Mouse (Mus musculus) embryonic facial prominence, embryonic 14.5 days (tissue): ENCODE measurements around the gene Nfia. TPM values are rescaled to one million over a fixed set of nuclear protein-coding genes. Genes with fewer than 3 reads are reported as not detected.

Source experiments
- ATAC-seq: fragments of 200-750 bp; cut with Nextera tagmentation; 2 replicates; pipeline ENCODE4 v1.8.0; 2017; ENCODE audit warnings: low read depth, moderate number of reproducible peaks, moderate TSS enrichment
- DNase-seq: peaks from one replicate; pipeline ENCODE4 v3.0.0-alpha.2; 2015; ENCODE audit warnings: low spot score
- H3K27ac ChIP-seq: fragments of 300-500 bp; sonication (generic); replicated peaks from 2 replicates; pipeline ENCODE4 v1.5.1; 2014; ENCODE audit warnings: low read depth, mild to moderate bottlenecking, low read length, moderate library complexity
- H3K27me3 ChIP-seq: fragments of 300-500 bp; sonication (generic); replicated peaks from 2 replicates; pipeline ENCODE4 v1.6.1; 2014; ENCODE audit warnings: low read length; ENCODE audit not compliant: control insufficient read depth, insufficient read depth
- H3K36me3 ChIP-seq: fragments of 300-500 bp; sonication (generic); 2 replicates; pipeline ENCODE4 v1.6.1; 2014; ENCODE audit warnings: low read length, mixed read lengths; ENCODE audit not compliant: control insufficient read depth, insufficient read depth
- H3K4me1 ChIP-seq: fragments of 300-500 bp; sonication (generic); 2 replicates; pipeline ENCODE4 v1.6.1; 2014; ENCODE audit warnings: antibody characterized with exemption, low read length; ENCODE audit not compliant: control insufficient read depth, insufficient read depth
- H3K4me2 ChIP-seq: fragments of 300-500 bp; sonication (generic); 2 replicates; pipeline ENCODE4 v1.6.1; 2014; ENCODE audit warnings: low read depth, mild to moderate bottlenecking, low read length, moderate library complexity, mixed read lengths
- H3K4me3 ChIP-seq: fragments of 300-500 bp; sonication (generic); 2 replicates; pipeline ENCODE4 v1.5.1; 2014; ENCODE audit warnings: low read depth, mild to moderate bottlenecking, low read length
- H3K9ac ChIP-seq: fragments of 300-500 bp; sonication (generic); 2 replicates; pipeline ENCODE4 v1.6.1; 2014; ENCODE audit warnings: low read depth, mild to moderate bottlenecking, low read length, moderate library complexity, mixed read lengths
- H3K9me3 ChIP-seq: fragments of 300-500 bp; sonication (generic); 2 replicates; pipeline ENCODE4 v1.6.1; 2016; ENCODE audit warnings: low read length; ENCODE audit not compliant: control insufficient read depth
- WGBS: fragments of 180-500 bp; shearing (Covaris S2); extraction: QIAGEN DNeasy Blood & Tissue Kit; methylation state at CpG from one replicate; pipeline ENCODE4 v1.1.7; 2014; 5-methylcytosine and 5-hydroxymethylcytosine counted together
- polyA plus RNA-seq: library from polyadenylated mRNA; unstranded; fragments of >200 nt; fragmentation: Nextera tagmentation; extraction: Ambion mirVana; gene quantifications from 2 replicates; pipeline ENCODE4 v1.2.1, GENCODE M21; 2014

The Nfia gene
- polyA plus RNA-seq, 1 experiment from 2014 or later: 61.7 TPM

DNA sequence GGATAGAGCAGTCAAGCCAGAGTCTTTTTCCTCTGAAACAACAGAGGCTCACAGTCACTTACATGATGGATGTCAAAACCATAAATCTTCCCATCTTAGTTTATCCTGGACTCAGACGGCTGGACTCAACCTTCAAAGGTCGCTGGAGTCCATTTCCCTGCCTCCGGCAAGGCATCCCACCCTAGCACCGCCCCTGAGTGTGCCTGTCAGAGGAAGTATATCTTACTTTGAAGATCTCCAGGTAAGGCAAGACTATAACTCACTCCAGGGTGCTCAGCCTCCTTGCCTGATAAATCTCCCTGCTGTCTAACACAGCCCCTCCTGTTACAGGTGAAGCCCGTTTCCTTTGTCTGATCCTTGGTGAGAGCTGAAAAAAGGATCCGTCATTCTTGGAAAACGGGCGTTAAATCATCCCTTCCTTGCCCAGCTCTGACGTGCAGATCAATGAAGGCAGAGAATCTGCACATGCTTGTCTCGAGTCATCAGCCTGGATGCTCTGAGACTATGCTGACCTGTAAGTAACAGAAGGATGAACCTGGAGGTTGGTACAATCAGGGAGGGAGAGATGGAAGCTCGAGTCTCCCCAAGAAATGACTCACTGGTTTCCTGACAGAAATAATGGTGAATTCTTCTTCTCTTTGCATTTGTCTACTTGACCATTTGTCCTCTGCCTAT lies 353.6 kb downstream of the Nfia start:
- WGBS: 68% methylated on average over 11 of the region's 11 CpGs
- no peak for ATAC-seq
- no peaks in the 10 kb centered on the region for H3K36me3 ChIP-seq
- H3K4me1 ChIP-seq: no peaks in the 10 kb centered on the region
- H3K4me2 ChIP-seq: no peak overlapping the region
- no peaks in the 10 kb centered on the region for H3K27me3 ChIP-seq
- H3K4me3 ChIP-seq: no peak overlapping the region
- H3K9ac ChIP-seq: no peak overlapping the region
- no peak for DNase-seq
- no peak overlapping the region for H3K27ac ChIP-seq
- H3K9me3 ChIP-seq: no peaks in the 10 kb centered on the region

DNA sequence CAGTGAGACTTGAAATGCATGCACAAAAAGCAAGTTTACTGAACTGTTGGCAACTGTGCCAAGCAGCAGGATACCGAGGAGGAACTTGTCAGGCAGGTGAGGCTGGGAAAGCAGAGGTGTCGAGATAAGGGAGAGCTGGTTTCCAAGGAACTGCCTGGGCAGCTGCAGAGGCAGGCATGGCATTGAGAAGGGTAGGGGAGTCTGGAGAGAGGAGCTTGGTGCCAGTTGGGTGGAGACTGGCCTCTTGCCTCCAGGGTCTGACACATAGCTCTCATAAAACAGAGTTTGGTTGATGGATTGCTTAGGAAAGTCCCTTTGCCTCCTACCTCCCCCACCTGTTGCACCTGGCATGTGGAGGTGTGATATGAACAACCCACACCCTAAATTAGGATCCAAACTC lies 358.3 kb downstream of the Nfia start:
- DNase-seq: no peak
- no peak for ATAC-seq
- Histone ChIP-seq H3K27ac (no peak overlapping the region), H3K36me3 (no peaks in the 10 kb centered on the region), H3K9ac (no peak overlapping the region), H3K27me3 (no peaks in the 10 kb centered on the region), H3K4me3 (no peak overlapping the region), H3K9me3 (0 out of 2 replicates have a peak, but pooled peaks cover 6% of the 10 kb centered on the region), H3K4me2 (no peak overlapping the region), H3K4me1 (no peaks in the 10 kb centered on the region)
- WGBS: 59% methylated on average over 2 of the region's 2 CpGs

DNA sequence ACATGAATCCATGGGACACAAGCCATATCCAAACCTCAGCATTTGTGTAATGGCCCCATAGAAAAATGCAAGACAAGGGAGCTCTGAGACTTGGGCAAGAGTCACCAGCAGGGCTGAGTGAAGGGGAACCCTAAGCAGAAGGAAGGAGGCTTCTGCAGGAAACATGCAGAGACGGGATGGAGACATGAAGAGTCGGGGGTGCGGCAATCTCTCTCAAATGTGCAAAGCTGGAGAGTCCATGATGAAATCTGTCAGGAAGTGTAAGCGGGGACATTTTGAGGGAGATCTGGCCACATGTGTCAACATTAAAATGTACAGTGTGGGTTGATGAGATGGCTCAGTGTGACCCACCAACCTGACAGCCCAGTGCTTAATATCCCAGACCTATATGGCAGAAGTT lies 361.5 kb downstream of the Nfia start:
- H3K4me2 ChIP-seq: no peak overlapping the region
- 0 out of 2 replicates have a peak, but pooled peaks cover 6% of the 10 kb centered on the region for H3K9me3 ChIP-seq
- DNase-seq (no peak), ATAC-seq (no peak)
- H3K36me3 ChIP-seq: no peaks in the 10 kb centered on the region
- no peak overlapping the region for H3K4me3 ChIP-seq
- WGBS: 92% methylated on average over 4 of the region's 4 CpGs
- H3K27me3 ChIP-seq: no peaks in the 10 kb centered on the region
- H3K27ac ChIP-seq: no peak overlapping the region
- H3K4me1 ChIP-seq: no peaks in the 10 kb centered on the region
- no peak overlapping the region for H3K9ac ChIP-seq

DNA sequence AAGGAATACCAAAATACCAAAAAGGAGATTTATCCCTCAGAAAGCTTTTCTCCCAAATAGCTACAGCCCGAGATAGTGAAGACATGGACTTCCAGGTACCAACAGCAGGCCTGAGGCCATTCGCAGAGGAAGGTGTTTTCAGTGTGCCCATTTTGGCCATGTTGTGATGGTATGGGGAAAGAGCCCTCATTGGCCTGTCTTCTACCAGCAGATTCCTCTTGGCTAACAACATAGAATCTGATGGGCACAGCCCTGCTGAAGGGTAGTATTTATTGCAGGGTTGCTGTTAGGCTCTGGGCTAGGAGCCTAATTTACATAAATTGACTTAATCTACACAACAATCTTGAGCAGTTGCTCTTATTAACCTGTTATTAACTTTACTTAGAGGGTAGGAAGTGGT lies 363.5 kb downstream of the Nfia start:
- Histone ChIP-seq H3K9me3 (0 out of 2 replicates have a peak, but pooled peaks cover 6% of the 10 kb centered on the region), H3K4me3 (no peak overlapping the region), H3K4me1 (no peaks in the 10 kb centered on the region), H3K27ac (no peak overlapping the region), H3K36me3 (no peaks in the 10 kb centered on the region), H3K4me2 (no peak overlapping the region), H3K27me3 (no peaks in the 10 kb centered on the region), H3K9ac (no peak overlapping the region)
- WGBS: 92% methylated on average over 2 of the region's 2 CpGs
- ATAC-seq (no peak), DNase-seq (no peak)

DNA sequence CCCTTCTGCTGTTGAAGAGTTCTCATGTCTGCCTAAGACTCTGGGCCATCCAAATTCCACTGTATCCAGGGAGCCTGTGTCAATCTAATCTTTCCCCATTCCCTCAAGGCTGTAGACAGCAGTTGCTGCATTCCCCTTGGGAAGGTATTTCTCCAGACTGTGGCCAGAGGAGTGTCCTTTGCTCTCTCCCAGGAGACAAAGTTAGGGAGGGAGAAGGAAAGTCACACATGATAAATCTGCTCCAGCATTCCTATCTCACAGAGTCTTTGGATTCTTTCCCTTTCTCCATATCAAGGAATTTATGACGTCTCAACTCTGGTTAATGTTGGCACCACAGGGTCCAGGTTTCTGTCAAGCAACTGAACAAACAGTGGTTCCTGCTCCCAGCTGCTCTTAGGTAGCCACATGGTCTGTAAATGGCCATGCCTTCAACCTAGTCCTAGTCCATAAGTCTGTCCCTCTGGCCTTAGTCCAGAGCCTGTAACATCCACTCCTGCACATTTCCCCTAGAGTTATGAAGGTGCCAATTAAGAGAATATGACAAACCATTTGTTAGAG lies 370.4 kb downstream of the Nfia start:
- H3K4me2 ChIP-seq: no peak overlapping the region
- no peaks in the 10 kb centered on the region for H3K36me3 ChIP-seq
- no peak overlapping the region for H3K27ac ChIP-seq
- no peak overlapping the region for H3K9ac ChIP-seq
- no peaks in the 10 kb centered on the region for H3K4me1 ChIP-seq
- H3K27me3 ChIP-seq: no peaks in the 10 kb centered on the region
- no peak overlapping the region for H3K4me3 ChIP-seq
- H3K9me3 ChIP-seq: no peaks in the 10 kb centered on the region
- no peak for ATAC-seq
- whole genome bisulfite sequencing: 68% methylated on average over 1 of the region's 1 CpGs
- no peak for DNase-seq

DNA sequence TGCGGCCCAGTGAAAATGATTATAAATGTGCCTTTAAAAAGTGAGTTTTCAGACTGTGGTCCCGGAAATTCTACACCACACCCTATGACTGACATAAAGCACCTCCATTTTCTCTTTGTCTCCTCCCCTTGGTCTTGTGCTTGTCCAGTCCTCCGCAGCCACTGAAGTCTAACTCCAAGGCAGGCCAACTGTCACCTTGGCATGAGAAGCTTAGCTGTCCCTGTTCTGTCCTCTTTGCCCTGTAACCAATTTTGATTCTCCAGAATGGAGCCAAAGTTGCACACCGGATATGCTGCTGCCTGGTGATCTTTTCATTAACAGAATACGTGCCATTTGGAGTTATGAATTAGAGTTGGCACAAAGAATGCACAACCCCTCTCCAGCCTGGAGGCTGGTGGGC lies 378.0 kb downstream of the Nfia start:
- no peaks in the 10 kb centered on the region for H3K9me3 ChIP-seq
- ATAC-seq: no peak
- H3K4me3 ChIP-seq: no peak overlapping the region
- H3K9ac ChIP-seq: no peak overlapping the region
- H3K4me2 ChIP-seq: no peak overlapping the region
- DNase-seq: no peak
- no peak overlapping the region for H3K27ac ChIP-seq
- H3K27me3 ChIP-seq: no peaks in the 10 kb centered on the region
- H3K4me1 ChIP-seq: peaks cover 4% of the 10 kb centered on the region; the same call in 1 of the 2 replicates
- H3K36me3 ChIP-seq: no peaks in the 10 kb centered on the region
- WGBS: 76% methylated on average over 5 of the region's 5 CpGs

DNA sequence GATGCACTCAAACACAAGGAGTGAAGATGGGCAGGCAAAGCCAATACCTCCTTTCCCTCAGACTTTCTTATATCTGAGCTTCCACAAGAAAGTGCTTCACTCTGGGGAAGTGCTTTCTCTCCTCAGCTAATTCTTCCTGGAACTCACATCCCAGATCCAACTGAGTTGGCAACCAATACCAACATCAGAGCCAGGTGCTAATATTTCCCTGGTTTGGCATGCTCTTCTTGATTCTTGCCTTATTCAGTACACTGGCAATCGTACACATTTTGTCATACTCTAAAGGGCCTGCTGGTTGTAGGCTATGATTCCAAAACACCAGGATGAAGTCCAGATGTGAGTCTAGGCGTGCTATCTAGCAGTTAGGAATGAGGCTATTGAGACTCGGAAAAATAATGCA lies 385.4 kb downstream of the Nfia start:
- Histone ChIP-seq H3K9ac (no peak overlapping the region), H3K27me3 (no peaks in the 10 kb centered on the region), H3K36me3 (no peaks in the 10 kb centered on the region), H3K9me3 (no peaks in the 10 kb centered on the region), H3K4me2 (no peak overlapping the region), H3K4me3 (no peak overlapping the region), H3K27ac (no peak overlapping the region), H3K4me1 (no peaks in the 10 kb centered on the region)
- peak; percentile 71 for DNase-seq
- 62% methylated on average over 3 of the region's 3 CpGs for WGBS
- no peak; the same call in 1 of the 2 replicates for ATAC-seq

DNA sequence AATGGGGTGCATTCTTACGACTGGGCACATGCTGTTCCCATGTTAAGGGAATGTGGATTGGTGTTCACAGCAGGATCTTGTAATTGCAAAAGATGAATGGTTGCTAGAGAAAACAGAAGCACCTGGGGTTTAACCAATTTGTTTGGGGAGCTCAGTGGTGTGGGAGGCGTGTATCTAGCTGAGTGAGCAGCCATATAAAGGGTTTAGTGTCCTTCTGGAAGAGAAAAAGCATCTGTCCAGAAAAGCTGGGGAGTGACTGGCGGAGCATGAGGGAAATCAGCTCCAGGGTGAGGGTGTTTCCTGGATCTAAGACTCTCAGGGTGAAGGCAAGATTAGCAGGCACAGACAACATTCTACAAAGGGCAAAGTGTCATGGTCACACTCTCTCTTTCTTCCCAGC lies 393.8 kb downstream of the Nfia start:
- no peaks in the 10 kb centered on the region for H3K36me3 ChIP-seq
- H3K27ac ChIP-seq: no peak overlapping the region
- no peaks in the 10 kb centered on the region for H3K27me3 ChIP-seq
- H3K4me2 ChIP-seq: no peak overlapping the region
- DNase-seq: no peak
- H3K4me1 ChIP-seq: no peaks in the 10 kb centered on the region
- no peak overlapping the region for H3K9ac ChIP-seq
- H3K9me3 ChIP-seq: no peaks in the 10 kb centered on the region
- no peak overlapping the region for H3K4me3 ChIP-seq
- ATAC-seq: no peak
- WGBS: 53% methylated on average over 3 of the region's 3 CpGs
